In the genomic region with DNA sequence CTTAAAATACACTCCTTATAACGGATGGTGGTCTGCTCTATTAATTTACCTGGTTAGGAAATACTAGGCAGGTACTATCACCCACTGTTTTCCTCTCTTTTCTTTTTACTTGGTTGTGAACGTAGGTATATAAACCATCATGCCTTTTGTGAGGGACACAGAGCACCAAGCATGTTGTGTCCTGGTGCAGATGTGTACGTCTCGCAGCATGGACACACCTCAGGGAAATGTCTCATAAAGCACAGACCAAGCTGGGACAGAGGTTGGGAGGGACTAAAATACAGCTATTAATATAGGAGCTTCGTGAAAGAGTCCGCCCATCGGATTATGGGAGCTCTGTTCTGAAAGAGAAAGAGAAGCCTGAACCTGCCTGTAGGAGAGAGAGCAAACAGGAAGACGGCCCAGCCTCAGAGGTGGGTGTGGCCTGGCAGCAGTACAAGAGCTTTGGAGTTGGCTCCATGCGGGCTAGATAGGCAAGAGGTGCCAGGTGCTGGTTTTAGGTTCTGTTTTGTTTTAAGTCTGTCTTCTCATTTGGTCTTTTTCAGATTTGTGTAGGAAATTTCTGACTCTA, we compare ENCODE assay signal across 8 mouse cellular contexts. TPM values are rescaled to one million over a fixed set of nuclear protein-coding genes. Genes with fewer than 3 reads are reported as not detected.
DNase-seq lines count a peak whose midpoint lies in the region; ATAC-seq and TF ChIP-seq lines count a peak whose summit lies in the region.
"Had no signal": no experiment of that assay in that cellular context is flagged by ENCODE, and none has a peak within 500 bp of the region (broad histone marks: within the 10 kb centered on the region; RNA-seq: fewer than 3 reads in every experiment).

No protein-coding gene starts in this region.

- 41% methylated on average over 9 of the region's 9 CpGs for WGBS in liver, postnatal 0 days (ENCODE audit: insufficient replicate concordance)
- 39% methylated on average over 9 of the region's 9 CpGs for WGBS in stomach, embryonic 14.5 days

- DNase-seq in urinary bladder, postnatal 14 days (ENCODE audit: low spot score), result peak; percentile 86
- DNase-seq in urinary bladder, postnatal 10 days (ENCODE audit: low spot score), result no peak
- DNase-seq in cerebellum, adult 11-12 months, result peak; percentile 66
- peak; percentile 80 to 82 for DNase-seq in heart, postnatal 10 days
- peak; percentile 82 for DNase-seq in liver, postnatal 0 days
- DNase-seq in left cerebral cortex, postnatal 14 days (ENCODE audit: low spot score in 2 of 2), result no peak

- TF ChIP-seq EP300 in liver, postnatal 0 days (IDR thresholded peaks at IDR 0.05; ENCODE audit: low read depth), result no peak

- peak overlapping the region; percentile 33 for H3K4me2 ChIP-seq in liver, postnatal 0 days (ENCODE audit: low read depth, low read length)
- no peak overlapping the region for H3K4me2 ChIP-seq in stomach, embryonic 14.5 days (replicated peaks; ENCODE audit: low read depth, low read length)

- ATAC-seq in liver, postnatal 0 days, result peak; percentile 71
- peak; percentile 81; the same call in 1 of the 2 replicates for ATAC-seq in stomach, embryonic 14.5 days (ENCODE audit: insufficient number of reproducible peaks, insufficient read depth, low FRiP score, low read depth)

- 0 out of 2 replicates have a peak, but pooled peaks have one; percentile 3 for TF ChIP-seq CTCF in liver, postnatal 0 days (IDR thresholded peaks at IDR 0.05; ENCODE audit: low read depth)

- H3K27me3 ChIP-seq in liver, postnatal 0 days (ENCODE audit: insufficient read depth, low read length), result no peaks in the 10 kb centered on the region
- no peaks in the 10 kb centered on the region for H3K27me3 ChIP-seq in stomach, embryonic 14.5 days (ENCODE audit: control insufficient read depth, insufficient read depth, low read length)

- peak overlapping the region; percentile 1; the same call in 1 of the 2 replicates for H3K27ac ChIP-seq in liver, postnatal 0 days (ENCODE audit: low read depth)
- H3K27ac ChIP-seq in stomach, embryonic 14.5 days (ENCODE audit: low read length), result peak overlapping the region; percentile 88

- intact Hi-C loops in heart, postnatal 10 days (cut with DNase I), result loop anchor here (2.0 kb wide), 1 partner anchor 16 kb away; a partner anchor contains a TSS
- intact Hi-C loops in left cerebral cortex, postnatal 14 days (cut with DNase I), result loop anchor here (5.0 kb wide), 1 partner anchor 55 kb away; no protein-coding TSS in a partner anchor

- H3K4me1 ChIP-seq in liver, postnatal 0 days (ENCODE audit: insufficient read depth), result peaks cover 16% of the 10 kb centered on the region
- peaks cover 14% of the 10 kb centered on the region for H3K4me1 ChIP-seq in stomach, embryonic 14.5 days (ENCODE audit: control insufficient read depth, insufficient read depth, low read length)

- H3K9ac ChIP-seq in liver, postnatal 0 days (replicated peaks), result no peak overlapping the region
- no peak overlapping the region for H3K9ac ChIP-seq in stomach, embryonic 14.5 days (replicated peaks; ENCODE audit: low read depth, low read length)

- no peaks in the 10 kb centered on the region for H3K9me3 ChIP-seq in liver, postnatal 0 days (ENCODE audit: low read length)
- no peaks in the 10 kb centered on the region for H3K9me3 ChIP-seq in stomach, embryonic 14.5 days (ENCODE audit: control insufficient read depth, low read depth, low read length)

- no peaks in the 10 kb centered on the region for H3K36me3 ChIP-seq in liver, postnatal 0 days (replicated peaks; ENCODE audit: insufficient read depth, low read length)
- no peaks in the 10 kb centered on the region for H3K36me3 ChIP-seq in stomach, embryonic 14.5 days (ENCODE audit: control insufficient read depth, insufficient read depth, low read length)

- H3K4me3 ChIP-seq in liver, postnatal 0 days (ENCODE audit: low read depth, low read length), result no peak overlapping the region
- no peak overlapping the region for H3K4me3 ChIP-seq in stomach, embryonic 14.5 days (ENCODE audit: low read depth, low read length)

RNA-seq across cellular contexts. Expression of a gene that starts 10.4 kb away (rescaled TPM):
- total RNA-seq in heart, postnatal 10 days (2021), result not detected
- not detected in 2 replicates for polyA plus RNA-seq in liver, postnatal 0 days (2015; fragmentation: Nextera tagmentation; extraction: Ambion mirVana)
- not detected in 2 replicates for polyA plus RNA-seq in stomach, embryonic 14.5 days (2014; fragmentation: Nextera tagmentation; extraction: Ambion mirVana)
- not detected for total RNA-seq in left cerebral cortex, postnatal 14 days (2021)
- polyA plus RNA-seq: limb, embryonic 11.5 days had no signal

RNA-seq across cellular contexts. Expression of a gene that starts 16.6 kb away (rescaled TPM):
- 10 to 100 TPM; 60.3 to 61.8 TPM for total RNA-seq in heart, postnatal 10 days (2021)
- 20.5 and 21.8 TPM in 2 replicates for polyA plus RNA-seq in liver, postnatal 0 days (2015; fragmentation: Nextera tagmentation; extraction: Ambion mirVana)
- polyA plus RNA-seq in stomach, embryonic 14.5 days (2014; fragmentation: Nextera tagmentation; extraction: Ambion mirVana), result 66.9 and 70.3 TPM in 2 replicates
- total RNA-seq in left cerebral cortex, postnatal 14 days (2021), result 10 to 100 TPM; 50.5 to 55.5 TPM

Comparison
In these comparisons a context has a peak if more than half of its experiments do, and no peak if none do; other contexts are left out.
1. DNase-seq: peak in urinary bladder, postnatal 14 days (single experiment), cerebellum, adult 11-12 months (single experiment), heart, postnatal 10 days (2 of 2) and liver, postnatal 0 days (single experiment); none in urinary bladder, postnatal 10 days (single experiment) and left cerebral cortex, postnatal 14 days (0 of 2).